Mouse (Mus musculus) liver, embryonic 16.5 days (tissue): ENCODE data around the gene Rbfox1. TPM values are rescaled to one million over a fixed set of nuclear protein-coding genes. Genes with fewer than 3 reads are reported as not detected.

ENCODE experiments used
- ATAC-seq: fragments of 200-750 bp; cut with Nextera tagmentation; 2 replicates; pipeline ENCODE4 v1.8.0; 2017; ENCODE audit warnings: low read depth, mild to moderate bottlenecking, moderate number of reproducible peaks, moderate library complexity
- H3K27ac ChIP-seq: fragments of 300-500 bp; sonication (generic); 2 replicates; pipeline ENCODE4 v1.5.1; 2014; ENCODE audit warnings: mild to moderate bottlenecking, low read length
- H3K27me3 ChIP-seq: fragments of 300-500 bp; sonication (generic); 2 replicates; pipeline ENCODE4 v1.6.1; 2014; ENCODE audit warnings: low read depth, low read length, mixed read lengths; ENCODE audit not compliant: control insufficient read depth, insufficient read depth
- H3K36me3 ChIP-seq: fragments of 300-500 bp; sonication (generic); 2 replicates; pipeline ENCODE4 v1.6.1; 2014; ENCODE audit warnings: mild to moderate bottlenecking; ENCODE audit not compliant: control insufficient read depth, insufficient read depth
- H3K4me1 ChIP-seq: fragments of 300-500 bp; sonication (generic); 2 replicates; pipeline ENCODE4 v1.6.1; 2014; ENCODE audit warnings: low read depth, low read length, mixed read lengths; ENCODE audit not compliant: control insufficient read depth
- H3K4me2 ChIP-seq: fragments of 300-500 bp; sonication (generic); 2 replicates; pipeline ENCODE4 v1.6.1; 2014; ENCODE audit warnings: low read depth, low read length, mixed read lengths
- H3K4me3 ChIP-seq: fragments of 300-500 bp; sonication (generic); 2 replicates; pipeline ENCODE4 v1.5.1; 2014; ENCODE audit warnings: low read depth, mild to moderate bottlenecking, low read length
- H3K9ac ChIP-seq: fragments of 300-500 bp; sonication (generic); 2 replicates; pipeline ENCODE4 v1.6.1; 2014; ENCODE audit warnings: low read depth, low read length
- H3K9me3 ChIP-seq: fragments of 300-500 bp; sonication (generic); replicated peaks from 2 replicates; pipeline ENCODE4 v1.6.1; 2016; ENCODE audit warnings: low read length; ENCODE audit not compliant: control insufficient read depth
- WGBS: fragments of 180-500 bp; shearing (Covaris S2); extraction: QIAGEN DNeasy Blood & Tissue Kit; methylation state at CpG from one replicate; pipeline ENCODE4 v1.1.7; 2014; ENCODE audit not compliant: insufficient replicate concordance; 5-methylcytosine and 5-hydroxymethylcytosine counted together
- polyA plus RNA-seq: library from polyadenylated mRNA; unstranded; fragments of >200 nt; fragmentation: Nextera tagmentation; extraction: Ambion mirVana; gene quantifications from 2 replicates; pipeline ENCODE4 v1.2.1, GENCODE M21; 2015

Gene Rbfox1
- polyA plus RNA-seq, 1 experiment from 2014 or later, result 0.38 TPM

GRCm38 (mm10) chr16:6324832-6325231, 439.7 kb downstream of the Rbfox1 start:
- Histone ChIP-seq H3K27me3 (no peaks in the 10 kb centered on the region), H3K27ac (no peak overlapping the region), H3K9ac (no peak overlapping the region), H3K9me3 (no peaks in the 10 kb centered on the region), H3K4me2 (no peak overlapping the region), H3K4me3 (no peak overlapping the region), H3K36me3 (no peaks in the 10 kb centered on the region), H3K4me1 (no peaks in the 10 kb centered on the region)
- WGBS, result 24% methylated on average over 1 of the region's 1 CpGs
- ATAC-seq, result no peak

- Histone ChIP-seq H3K36me3 (no peaks in the 10 kb centered on the region), H3K27ac (no peak overlapping the region), H3K4me3 (no peak overlapping the region), H3K9me3 (no peaks in the 10 kb centered on the region), H3K4me2 (no peak overlapping the region), H3K27me3 (no peaks in the 10 kb centered on the region), H3K9ac (no peak overlapping the region), H3K4me1 (no peaks in the 10 kb centered on the region)
- ATAC-seq, result no peak
- WGBS, result 52% methylated on average over 10 of the region's 10 CpGs
Measured at GRCm38 (mm10) chr16:6331400-6331939, 446.3 kb downstream of the Rbfox1 start.

GRCm38 (mm10) chr16:6333273-6333672, 448.1 kb downstream of the Rbfox1 start:
- Histone ChIP-seq H3K36me3 (no peaks in the 10 kb centered on the region), H3K4me1 (no peaks in the 10 kb centered on the region), H3K9me3 (no peaks in the 10 kb centered on the region), H3K4me3 (no peak overlapping the region), H3K27ac (no peak overlapping the region), H3K27me3 (no peaks in the 10 kb centered on the region), H3K4me2 (no peak overlapping the region), H3K9ac (no peak overlapping the region)
- ATAC-seq, result no peak
- WGBS, result 21% methylated on average over 2 of the region's 2 CpGs

GRCm38 (mm10) chr16:6348103-6348502, 462.9 kb downstream of the Rbfox1 start:
- no peak overlapping the region for H3K4me2 ChIP-seq
- WGBS, result 31% methylated on average over 9 of the region's 9 CpGs
- no peaks in the 10 kb centered on the region for H3K4me1 ChIP-seq
- no peak overlapping the region for H3K27ac ChIP-seq
- H3K9me3 ChIP-seq, result no peaks in the 10 kb centered on the region
- peaks cover 19% of the 10 kb centered on the region for H3K27me3 ChIP-seq
- no peak for ATAC-seq
- H3K4me3 ChIP-seq, result no peak overlapping the region
- H3K36me3 ChIP-seq, result no peaks in the 10 kb centered on the region
- H3K9ac ChIP-seq, result no peak overlapping the region

- Histone ChIP-seq H3K27ac (no peak overlapping the region), H3K27me3 (peaks cover 19% of the 10 kb centered on the region), H3K4me1 (no peaks in the 10 kb centered on the region), H3K4me3 (no peak overlapping the region), H3K36me3 (no peaks in the 10 kb centered on the region), H3K4me2 (no peak overlapping the region), H3K9me3 (no peaks in the 10 kb centered on the region), H3K9ac (no peak overlapping the region)
- ATAC-seq, result no peak
- 3% methylated on average over 37 of the region's 41 CpGs for WGBS
Measured at GRCm38 (mm10) chr16:6348581-6349241, 463.6 kb downstream of the Rbfox1 start.

GRCm38 (mm10) chr16:6349381-6349780, 464.2 kb downstream of the Rbfox1 start:
- H3K4me1 ChIP-seq, result no peaks in the 10 kb centered on the region
- no peaks in the 10 kb centered on the region for H3K36me3 ChIP-seq
- no peaks in the 10 kb centered on the region for H3K9me3 ChIP-seq
- no peak for ATAC-seq
- H3K27me3 ChIP-seq, result peaks cover 19% of the 10 kb centered on the region
- no peak overlapping the region for H3K9ac ChIP-seq
- H3K4me2 ChIP-seq, result no peak overlapping the region
- H3K4me3 ChIP-seq, result no peak overlapping the region
- WGBS, result 27% methylated on average over 16 of the region's 16 CpGs
- no peak overlapping the region for H3K27ac ChIP-seq

- no peak for ATAC-seq
- no peaks in the 10 kb centered on the region for H3K9me3 ChIP-seq
- no peak overlapping the region for H3K4me2 ChIP-seq
- 70% methylated on average over 11 of the region's 11 CpGs for WGBS
- H3K27ac ChIP-seq, result no peak overlapping the region
- no peaks in the 10 kb centered on the region for H3K4me1 ChIP-seq
- H3K4me3 ChIP-seq, result no peak overlapping the region
- no peak overlapping the region for H3K9ac ChIP-seq
- H3K36me3 ChIP-seq, result no peaks in the 10 kb centered on the region
- H3K27me3 ChIP-seq, result peaks cover 19% of the 10 kb centered on the region
Measured at GRCm38 (mm10) chr16:6350256-6350655, 465.1 kb downstream of the Rbfox1 start.

GRCm38 (mm10) chr16:6353191-6353590, 468.0 kb downstream of the Rbfox1 start:
- no peak for ATAC-seq
- H3K4me1 ChIP-seq, result no peaks in the 10 kb centered on the region
- no peak overlapping the region for H3K27ac ChIP-seq
- H3K4me2 ChIP-seq, result no peak overlapping the region
- H3K27me3 ChIP-seq, result peaks cover 14% of the 10 kb centered on the region
- no peak overlapping the region for H3K9ac ChIP-seq
- H3K4me3 ChIP-seq, result no peak overlapping the region
- H3K36me3 ChIP-seq, result no peaks in the 10 kb centered on the region
- WGBS, result 64% methylated on average over 5 of the region's 5 CpGs
- no peaks in the 10 kb centered on the region for H3K9me3 ChIP-seq

- ATAC-seq, result no peak
- Histone ChIP-seq H3K27me3 (no peaks in the 10 kb centered on the region), H3K27ac (no peak overlapping the region), H3K9ac (no peak overlapping the region), H3K4me2 (no peak overlapping the region), H3K36me3 (no peaks in the 10 kb centered on the region), H3K4me3 (no peak overlapping the region), H3K4me1 (no peaks in the 10 kb centered on the region), H3K9me3 (no peaks in the 10 kb centered on the region)
- 40% methylated on average over 3 of the region's 3 CpGs for WGBS
Measured at GRCm38 (mm10) chr16:6356931-6357330, 471.8 kb downstream of the Rbfox1 start.
